Mouse (Mus musculus): ENCODE data around the gene Ranbp17. TPM values are rescaled to one million over a fixed set of nuclear protein-coding genes. Genes with fewer than 3 reads are reported as not detected.

Ranbp17 gene
- total RNA-seq, 2 experiments from 2014 or later = 11.5 to 12.2 TPM

DNA sequence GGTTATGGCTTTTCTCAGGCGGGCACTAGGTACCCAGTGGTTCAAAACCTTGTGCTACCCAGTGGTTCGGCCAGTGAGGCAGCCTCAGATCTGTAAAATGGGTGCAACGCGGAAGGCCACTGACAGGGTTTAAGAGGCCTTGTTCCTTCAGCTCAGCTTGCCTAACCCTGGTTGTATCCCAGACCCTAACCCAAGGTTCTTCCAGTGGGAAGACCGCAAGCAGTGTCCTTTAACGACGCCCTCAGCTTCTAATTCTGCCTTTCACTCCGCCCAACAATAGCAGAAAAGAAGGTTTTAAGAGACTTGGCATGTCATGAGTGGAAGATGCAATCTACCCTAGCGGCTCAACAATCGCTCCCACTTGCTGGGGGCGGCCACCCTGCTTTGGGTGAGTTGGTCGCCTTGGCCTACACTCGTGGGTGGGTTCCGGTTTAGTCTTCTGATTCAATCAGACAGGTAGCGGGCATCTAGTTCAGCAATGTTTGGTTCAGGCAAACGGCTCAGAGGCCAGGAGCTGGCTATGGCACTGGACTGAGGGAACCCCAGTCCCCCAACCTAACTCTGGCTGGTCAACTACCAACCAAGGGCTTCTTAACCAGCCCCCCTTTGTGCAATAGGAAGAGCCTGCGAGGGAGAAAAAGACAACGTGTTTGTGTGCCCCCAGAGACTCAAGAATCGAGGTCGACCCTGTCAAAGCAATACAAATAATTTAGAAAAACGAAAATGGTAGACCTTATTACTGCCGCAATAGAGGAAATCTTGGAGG lies 315.0 kb downstream of the Ranbp17 start:
- DNase-seq (ENCODE audit: low spot score in 2 of 2) = no peak

DNA sequence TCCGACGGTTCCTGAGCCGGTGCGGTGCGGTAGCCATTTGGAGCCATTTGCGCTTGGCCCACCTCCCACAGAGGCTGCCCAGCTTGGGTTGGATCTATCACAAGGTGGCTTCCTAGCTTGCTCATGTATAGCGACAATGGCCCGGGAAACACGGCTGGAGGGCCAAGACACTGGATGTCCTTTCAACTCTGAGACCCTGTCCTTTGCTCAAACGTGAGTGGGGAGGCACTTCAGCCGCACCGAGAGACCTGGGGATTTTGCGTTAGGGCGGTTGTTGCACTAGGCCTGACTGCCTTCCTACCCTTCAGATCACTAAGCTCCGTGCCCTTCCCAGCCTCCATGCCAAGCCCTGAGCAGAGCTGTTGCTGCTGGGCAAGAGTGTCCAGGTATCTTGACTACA lies 315.9 kb downstream of the Ranbp17 start:
- no peak for DNase-seq (ENCODE audit: low spot score in 2 of 2)

DNA sequence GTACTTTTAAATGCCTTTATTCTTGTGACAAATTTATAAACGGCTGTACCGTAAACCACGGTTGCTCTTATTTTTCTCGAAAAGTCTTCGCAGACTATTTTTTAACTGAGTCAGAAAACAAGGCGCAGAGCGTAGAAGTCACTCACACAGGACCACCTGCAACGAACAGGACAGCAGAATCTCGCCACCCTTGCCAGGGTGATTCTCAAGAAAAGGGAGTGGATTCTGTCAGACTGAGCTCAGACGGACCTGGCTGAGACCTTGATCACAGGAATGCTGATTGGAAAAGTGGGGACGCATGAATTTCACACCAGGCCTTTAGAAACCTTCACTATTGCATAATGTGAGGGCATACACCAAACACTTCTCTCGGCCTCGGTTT lies 316.4 kb downstream of the Ranbp17 start:
- no peak for DNase-seq (ENCODE audit: low spot score in 2 of 2)

DNA sequence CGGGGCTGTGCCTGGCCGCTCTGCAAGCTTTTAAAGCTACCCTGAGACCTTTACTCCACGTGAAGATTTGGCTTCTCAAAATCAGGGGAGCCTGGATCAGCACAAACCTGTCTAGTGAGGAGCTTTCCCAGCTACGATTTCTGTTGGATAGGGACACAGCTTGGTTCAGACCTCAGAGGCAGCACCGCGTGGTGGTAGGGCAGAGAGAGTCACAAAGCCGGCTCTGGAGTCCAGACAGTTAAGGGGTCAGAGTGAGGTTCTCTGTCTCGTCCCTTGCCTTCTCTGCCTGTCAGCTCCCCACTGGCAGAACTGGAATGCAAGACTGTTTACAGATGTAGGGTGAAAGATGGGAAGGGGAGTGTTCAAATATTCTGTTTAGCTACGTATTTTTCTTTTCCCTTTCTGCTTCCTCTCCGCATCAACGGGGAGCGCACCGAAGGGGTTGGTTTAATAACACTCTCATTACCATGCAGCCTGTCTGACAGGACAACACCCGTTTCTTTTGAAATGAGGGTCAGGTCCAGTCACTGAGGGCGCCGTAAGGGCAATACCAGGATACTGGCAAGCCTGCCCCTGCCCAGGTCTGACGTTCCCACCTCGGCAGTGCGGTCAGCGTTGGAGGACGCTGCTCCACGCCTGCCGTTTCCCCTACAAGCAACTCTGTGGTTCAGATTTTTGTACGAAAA lies 317.0 kb downstream of the Ranbp17 start:
- peak in 1 of 2 experiments; percentile 12 for DNase-seq (ENCODE audit: low spot score in 2 of 2)

- no peak for DNase-seq (ENCODE audit: low spot score in 2 of 2)
Measured at GRCm38 (mm10) chr11:33195531-33196446, 317.8 kb downstream of the Ranbp17 start.

GRCm38 (mm10) chr11:33195061-33195460 lies 318.5 kb downstream of the Ranbp17 start:
- DNase-seq (ENCODE audit: low spot score in 2 of 2) = no peak

DNA sequence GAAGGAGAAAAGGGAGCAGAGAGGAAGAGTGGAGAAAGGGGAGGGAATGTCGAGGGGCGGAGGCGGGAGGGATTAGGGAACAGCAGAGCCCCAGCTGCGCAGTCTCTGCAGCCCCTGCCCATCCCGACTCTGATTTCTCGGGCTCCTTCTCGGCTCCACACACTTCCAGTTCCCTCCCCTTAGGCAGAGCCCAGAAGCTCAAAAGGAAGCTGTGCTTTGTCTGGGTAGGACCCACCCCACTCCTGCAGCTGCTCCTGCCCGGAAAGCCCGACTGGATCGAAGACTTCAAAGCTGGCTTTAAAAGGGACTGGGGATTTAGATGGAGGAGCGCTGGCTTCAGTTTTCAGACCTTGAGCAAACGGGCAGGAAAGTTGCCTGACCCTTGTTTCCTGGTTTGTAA lies 319.9 kb downstream of the Ranbp17 start:
- DNase-seq (ENCODE audit: low spot score in 2 of 2) = no peak

GRCm38 (mm10) chr11:33181804-33182203 lies 331.7 kb downstream of the Ranbp17 start:
- no peak for DNase-seq (ENCODE audit: low spot score in 2 of 2)

DNA sequence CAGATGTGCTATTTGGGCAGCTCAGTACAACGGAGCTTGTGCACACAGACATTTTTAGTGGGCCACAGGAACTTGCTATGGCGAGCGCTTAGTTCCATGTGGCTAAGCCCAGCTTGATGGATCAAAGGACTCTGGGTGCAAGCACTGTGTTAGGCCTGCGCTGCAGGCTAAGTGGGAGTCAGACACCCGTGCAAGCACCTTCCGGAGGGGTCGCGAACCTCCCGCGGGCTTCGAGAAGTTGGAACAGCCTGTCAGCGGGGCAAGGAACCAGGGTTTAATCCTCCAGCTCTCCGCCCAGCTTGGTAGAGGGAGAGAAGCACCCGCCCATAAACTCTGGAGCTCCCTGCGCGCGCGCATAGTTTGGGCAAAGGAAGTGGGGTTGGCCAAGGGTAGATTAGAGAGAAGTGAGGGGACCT lies 332.8 kb downstream of the Ranbp17 start:
- DNase-seq (ENCODE audit: low spot score in 2 of 2) = peak in 1 of 2 experiments; percentile 11

- DNase-seq (ENCODE audit: low spot score in 2 of 2) = no peak
Measured at GRCm38 (mm10) chr11:33179802-33180201, 333.7 kb downstream of the Ranbp17 start.

GRCm38 (mm10) chr11:33176525-33177245 lies 336.9 kb downstream of the Ranbp17 start:
- DNase-seq (ENCODE audit: low spot score in 2 of 2) = peak; percentile 44 to 67

DNA sequence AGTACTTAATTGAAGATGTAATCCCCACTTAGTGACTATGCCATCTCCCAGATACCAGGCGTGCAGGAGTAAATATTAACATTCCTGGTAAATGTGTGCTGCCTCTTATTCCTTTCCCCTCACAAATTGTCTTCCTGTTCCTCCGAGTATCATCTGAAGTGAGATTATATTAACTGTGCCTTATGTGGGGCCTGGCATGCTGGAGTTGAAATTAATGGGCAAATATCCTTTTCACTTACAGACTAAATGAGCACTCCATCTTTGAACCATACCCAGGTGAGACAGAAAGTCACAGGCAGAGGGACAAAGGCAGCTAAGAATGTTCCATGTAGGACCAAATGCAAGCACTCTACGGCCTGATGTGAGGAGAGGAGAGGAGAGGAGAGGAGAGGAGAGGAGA lies 337.8 kb downstream of the Ranbp17 start:
- DNase-seq (ENCODE audit: low spot score in 2 of 2) = no peak

- DNase-seq (ENCODE audit: low spot score in 2 of 2) = peak; percentile 60 to 65
Measured at GRCm38 (mm10) chr11:33170489-33170888, 343.1 kb downstream of the Ranbp17 start.

GRCm38 (mm10) chr11:33162998-33163506 lies 350.5 kb downstream of the Ranbp17 start, which contains the start of gene Npm1:
TSS of gene Npm1 (minus strand) at chr11:33163206.
- DNase-seq (ENCODE audit: low spot score in 2 of 2) = peak; percentile 99

DNA sequence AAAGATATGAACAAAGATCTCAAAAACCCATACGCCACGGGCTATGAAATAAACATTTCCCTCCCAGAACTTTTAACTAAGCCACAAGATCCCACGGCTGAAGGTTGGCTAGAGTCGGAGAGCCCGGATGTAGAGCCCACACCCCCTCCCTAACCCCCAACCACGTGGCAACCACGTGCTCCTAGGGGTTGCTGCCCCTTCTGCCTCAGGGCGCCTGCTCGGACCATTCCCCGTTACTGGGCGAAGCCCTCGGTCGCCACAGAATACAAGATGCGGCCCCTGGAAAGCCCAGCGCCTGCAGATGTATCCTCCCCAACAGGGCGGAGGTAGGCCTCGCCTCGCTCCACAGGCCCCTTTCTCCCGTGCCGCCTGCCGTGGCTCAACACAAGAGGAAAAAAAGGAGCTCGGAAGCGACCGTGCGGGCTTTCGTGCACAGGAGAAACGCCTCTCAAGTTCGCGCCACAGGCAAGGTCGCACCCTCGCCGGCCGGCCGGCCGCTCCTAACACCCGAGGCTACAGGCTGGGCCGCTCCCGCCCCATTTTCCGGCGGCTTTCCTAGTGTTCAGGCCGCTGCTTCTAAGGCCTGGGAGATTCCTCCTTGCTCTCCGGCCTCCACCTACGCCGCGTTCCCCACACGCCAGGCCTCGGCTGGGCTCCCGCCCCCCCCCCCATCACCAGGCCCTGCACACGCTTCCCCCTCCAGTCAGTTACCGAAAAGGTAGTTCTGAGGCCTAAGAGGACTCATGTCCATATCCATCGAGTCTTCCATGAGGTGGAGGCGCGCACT lies 351.1 kb downstream of the Ranbp17 start:
- DNase-seq (ENCODE audit: low spot score in 2 of 2) = peak; percentile 78 to 79

Other genes with a start within 250 kb of the Ranbp17 start
- under 1 TPM in 1 of 2 experiments, not detected in 1; 0.36 TPM for gene Gm12117, start 237.0 kb downstream of the Ranbp17 start, total RNA-seq (2021)
- not detected for gene Gabrp, start 65.2 kb upstream of the Ranbp17 start, total RNA-seq (2021)
- gene D130052B06Rik, start 85.6 kb upstream of the Ranbp17 start, total RNA-seq (2021) = not detected